Mouse (Mus musculus): ENCODE data around the gene Zp2.

GRCm38 (mm10) chr7:120182891-120183290 is 37.8 kb upstream of the Zp2 start:
- TF ChIP-seq TAL1 (IDR thresholded peaks at IDR 0.05; ENCODE audit: low read length) (no peak), GATA1 (IDR thresholded peaks at IDR 0.05; ENCODE audit: low read length) (no peak)
